Mouse (Mus musculus): ENCODE measurements around the gene Ccnjl. TPM values are rescaled to one million over a fixed set of nuclear protein-coding genes. Genes with fewer than 3 reads are reported as not detected.

The Ccnjl gene
- polyA plus RNA-seq, 1 experiment from 2014 or later: 11.0 TPM

DNA sequence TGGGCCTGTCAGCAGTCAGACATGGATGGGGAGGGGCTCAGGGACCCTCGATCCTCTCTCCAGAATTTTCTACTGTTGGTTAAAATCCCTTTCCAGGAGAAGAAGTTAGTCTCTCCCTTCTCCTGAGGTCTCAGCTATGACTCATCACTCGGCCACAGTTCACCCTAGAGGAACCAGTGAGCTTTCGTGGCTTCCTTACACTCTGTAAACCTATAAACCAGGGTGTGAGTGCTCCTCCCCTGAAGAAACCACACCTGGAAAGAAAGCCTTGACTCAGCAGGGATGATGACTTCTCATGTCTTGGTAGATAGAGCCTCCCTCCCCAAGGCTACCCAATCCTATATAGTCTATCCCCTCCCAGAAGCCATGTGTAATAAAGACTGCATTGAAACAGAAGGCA lies 23.2 kb downstream of the Ccnjl start:
- H3K4me3 ChIP-seq (replicated peaks): no peak overlapping the region
- no peaks in the 10 kb centered on the region for H3K27me3 ChIP-seq (replicated peaks)
- no peaks in the 10 kb centered on the region; the same call in 1 of the 2 replicates for H3K36me3 ChIP-seq
- ATAC-seq (ENCODE audit: low FRiP score): no peak
- H3K4me1 ChIP-seq: peaks cover 27% of the 10 kb centered on the region
- WGBS: 91% methylated on average over 3 of the region's 3 CpGs
- H3K9me3 ChIP-seq (replicated peaks): no peaks in the 10 kb centered on the region
- H3K27ac ChIP-seq (replicated peaks): no peak overlapping the region
- no peak overlapping the region for H3K4me2 ChIP-seq
- H3K9ac ChIP-seq (replicated peaks): no peak overlapping the region

DNA sequence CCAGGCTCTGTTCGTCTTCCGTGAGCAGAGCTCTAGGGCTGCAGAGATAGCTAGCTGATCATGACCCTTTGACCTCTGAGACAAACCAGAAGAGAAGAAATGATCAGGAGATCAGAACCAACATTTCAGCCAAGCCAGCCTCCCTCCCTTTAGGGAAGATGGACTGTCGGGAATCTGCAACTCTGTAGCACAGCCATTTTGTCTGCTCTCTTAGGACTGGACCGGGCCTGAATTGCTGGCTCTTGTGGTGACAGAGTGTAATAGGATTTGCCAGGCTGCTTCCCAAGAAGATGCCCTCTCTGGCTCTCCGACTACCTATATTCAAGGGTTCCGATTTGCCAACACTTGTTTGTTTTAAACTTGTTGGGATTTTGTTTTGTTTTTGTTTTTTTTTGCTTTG lies 24.1 kb downstream of the Ccnjl start:
- Histone ChIP-seq H3K27ac (replicated peaks) (no peak overlapping the region), H3K9me3 (replicated peaks) (no peaks in the 10 kb centered on the region), H3K4me2 (no peak overlapping the region), H3K27me3 (replicated peaks) (no peaks in the 10 kb centered on the region), H3K4me1 (peaks cover 27% of the 10 kb centered on the region), H3K36me3 (no peaks in the 10 kb centered on the region; the same call in 1 of the 2 replicates), H3K4me3 (replicated peaks) (no peak overlapping the region), H3K9ac (replicated peaks) (no peak overlapping the region)
- no peak for ATAC-seq (ENCODE audit: low FRiP score)
- 84% methylated on average over 6 of the region's 6 CpGs for WGBS

DNA sequence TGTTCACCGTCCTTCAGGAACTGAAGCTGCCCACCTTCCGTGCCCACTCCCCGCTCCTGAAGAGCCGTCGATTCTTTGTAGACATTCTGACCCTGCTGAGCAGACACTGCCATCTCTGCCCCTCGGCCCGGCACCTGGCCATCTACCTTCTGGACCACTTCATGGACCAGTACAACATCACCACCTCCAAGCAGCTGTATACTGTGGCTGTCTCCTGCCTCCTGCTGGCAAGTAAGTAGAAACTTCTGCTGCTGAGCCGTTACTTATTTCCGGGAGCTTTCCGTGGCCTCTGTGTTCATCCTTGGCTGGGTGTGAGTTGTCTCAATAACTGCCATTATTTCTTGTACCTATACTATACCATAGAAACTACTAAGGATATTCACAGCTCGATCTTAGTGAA lies 28.0 kb downstream of the Ccnjl start:
- peaks cover 4% of the 10 kb centered on the region; the same call in 1 of the 2 replicates for H3K36me3 ChIP-seq
- WGBS: 90% methylated on average over 11 of the region's 11 CpGs
- no peaks in the 10 kb centered on the region for H3K9me3 ChIP-seq (replicated peaks)
- H3K9ac ChIP-seq (replicated peaks): no peak overlapping the region
- no peak overlapping the region for H3K4me3 ChIP-seq (replicated peaks)
- no peak for ATAC-seq (ENCODE audit: low FRiP score)
- H3K27ac ChIP-seq (replicated peaks): no peak overlapping the region
- H3K27me3 ChIP-seq (replicated peaks): no peaks in the 10 kb centered on the region
- H3K4me2 ChIP-seq: no peak overlapping the region
- peaks cover 7% of the 10 kb centered on the region for H3K4me1 ChIP-seq

DNA sequence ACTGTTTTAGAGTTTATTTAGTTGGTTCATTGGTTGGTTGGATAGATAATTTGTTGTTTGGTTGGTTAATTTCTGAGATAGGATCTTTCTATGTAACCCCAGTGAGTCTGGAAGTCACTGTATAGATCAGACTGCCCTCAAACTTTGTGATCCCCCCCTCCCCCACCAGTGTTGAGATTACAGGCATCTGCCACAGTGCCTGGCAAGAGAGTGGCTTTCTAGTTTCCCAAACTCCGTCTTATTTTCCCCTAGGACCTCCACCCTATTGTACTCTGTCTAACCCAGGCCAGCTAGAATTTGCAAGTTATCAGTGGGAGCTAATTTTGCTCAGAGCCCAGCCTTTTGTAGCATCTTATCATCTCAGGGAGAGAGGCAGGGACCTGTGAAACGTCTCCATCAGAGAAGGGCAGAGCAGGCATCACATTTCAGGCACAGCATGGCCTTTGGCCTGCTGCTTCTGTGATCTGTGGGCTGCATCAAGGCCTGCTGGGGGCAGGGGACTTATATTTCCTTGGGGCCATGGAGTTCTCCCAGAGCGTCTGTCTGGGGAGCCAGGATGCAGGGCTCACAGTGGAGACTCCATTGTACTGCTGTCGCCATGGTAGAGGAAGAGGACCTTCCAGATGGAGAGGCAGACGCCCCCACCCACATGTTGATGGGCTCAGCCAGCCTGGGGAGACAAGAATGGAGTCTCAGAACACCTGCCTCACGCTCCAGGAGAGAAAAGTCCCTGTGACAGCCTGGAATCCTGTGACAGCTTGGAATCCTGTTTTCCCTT lies 31.1 kb downstream of the Ccnjl start:
- WGBS: 19% methylated on average over 5 of the region's 6 CpGs

DNA sequence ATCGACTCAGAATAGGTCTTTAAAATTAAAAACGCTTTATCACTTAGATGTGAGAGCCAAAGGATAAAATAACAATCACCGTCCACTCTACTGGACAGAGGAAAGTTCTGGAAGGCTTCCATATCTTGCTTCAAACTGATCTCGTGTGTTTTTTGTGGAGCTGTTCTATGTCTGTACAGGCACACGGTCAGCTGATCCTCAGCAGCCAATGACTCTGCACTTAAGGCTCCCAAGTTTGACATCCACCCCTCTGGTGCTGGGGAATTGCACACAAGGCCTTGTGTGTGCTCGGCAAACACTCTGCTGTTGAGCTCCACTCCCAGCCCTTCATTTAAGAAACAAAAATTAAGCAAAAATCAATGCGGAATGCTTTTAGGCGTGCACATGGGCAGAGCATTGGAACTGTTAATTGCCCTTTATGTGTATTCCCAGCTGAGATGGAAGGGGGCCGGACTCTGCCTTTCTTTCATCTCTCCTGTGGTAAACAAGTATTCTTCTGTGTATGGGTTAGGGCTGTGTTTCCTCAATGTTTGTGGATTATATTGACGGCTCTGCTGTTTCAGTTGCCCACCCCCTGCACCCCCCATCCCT lies 35.2 kb downstream of the Ccnjl start:
- Histone ChIP-seq H3K9me3 (replicated peaks) (no peaks in the 10 kb centered on the region), H3K27me3 (replicated peaks) (no peaks in the 10 kb centered on the region)
- no peak for ATAC-seq (ENCODE audit: low FRiP score)

More for the DNA sequence above, 31.1 kb downstream of the Ccnjl start:
- Histone ChIP-seq H3K4me3 (replicated peaks) (no peak overlapping the region), H3K9me3 (replicated peaks) (no peaks in the 10 kb centered on the region), H3K36me3 (peaks cover 4% of the 10 kb centered on the region; the same call in 1 of the 2 replicates), H3K27me3 (replicated peaks) (no peaks in the 10 kb centered on the region), H3K4me1 (peaks cover 8% of the 10 kb centered on the region; the same call in 1 of the 2 replicates), H3K4me2 (no peak overlapping the region), H3K9ac (replicated peaks) (no peak overlapping the region), H3K27ac (replicated peaks) (no peak overlapping the region)
- ATAC-seq (ENCODE audit: low FRiP score): no peak

DNA sequence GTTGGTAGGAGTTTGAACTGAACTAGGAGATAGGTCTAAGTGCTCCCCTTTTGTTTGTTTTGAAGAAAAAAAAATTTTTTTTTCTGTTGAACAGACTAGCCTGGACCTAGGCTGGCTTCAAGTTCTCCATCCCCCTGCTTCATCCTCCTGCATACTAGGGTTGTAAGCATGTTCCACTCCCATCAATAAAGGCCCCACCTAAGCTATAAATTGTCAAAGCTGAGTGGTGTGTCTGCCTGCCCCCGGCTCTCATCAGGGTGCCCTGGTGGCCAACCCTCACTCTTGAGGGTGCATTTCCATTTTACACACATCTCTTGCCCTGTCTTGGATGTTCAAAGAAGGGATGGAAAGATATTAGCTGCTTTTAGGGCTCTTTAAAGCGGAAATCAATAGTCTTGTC lies 36.8 kb downstream of the Ccnjl start:
- Histone ChIP-seq H3K4me1 (peaks cover 16% of the 10 kb centered on the region), H3K9me3 (replicated peaks) (no peaks in the 10 kb centered on the region), H3K36me3 (no peaks in the 10 kb centered on the region), H3K27me3 (replicated peaks) (no peaks in the 10 kb centered on the region), H3K27ac (replicated peaks) (no peak overlapping the region), H3K4me2 (peak overlapping the region; percentile 17; the same call in 1 of the 2 replicates), H3K9ac (replicated peaks) (no peak overlapping the region), H3K4me3 (replicated peaks) (no peak overlapping the region)
- no peak for ATAC-seq (ENCODE audit: low FRiP score)
- 29% methylated on average over 2 of the region's 2 CpGs for WGBS

More for the DNA sequence above, 35.2 kb downstream of the Ccnjl start:
- Histone ChIP-seq H3K4me3 (replicated peaks) (no peak overlapping the region), H3K27ac (replicated peaks) (no peak overlapping the region), H3K36me3 (no peaks in the 10 kb centered on the region), H3K4me1 (peaks cover 21% of the 10 kb centered on the region), H3K9ac (replicated peaks) (no peak overlapping the region), H3K4me2 (no peak overlapping the region)
- 64% methylated on average over 10 of the region's 10 CpGs for WGBS

DNA sequence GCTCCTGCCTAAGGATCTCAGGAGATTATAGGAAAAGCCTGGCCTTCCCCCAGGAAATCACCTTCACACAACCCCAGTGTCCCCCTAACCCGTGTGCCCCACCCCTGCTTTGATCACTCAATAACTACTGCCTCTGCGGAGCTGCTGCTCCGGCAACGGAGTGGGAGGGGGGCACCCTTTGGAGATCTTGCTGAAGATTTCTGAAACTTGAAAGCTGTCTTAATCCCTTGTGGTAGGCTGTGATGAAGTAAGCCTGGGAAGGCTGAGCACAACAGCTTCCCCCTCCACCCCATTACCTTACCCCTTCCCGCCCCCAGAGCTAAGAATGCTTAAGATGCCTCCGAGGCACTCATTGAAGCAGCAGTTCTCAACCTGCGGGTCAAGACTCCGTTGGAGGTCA lies 37.3 kb downstream of the Ccnjl start:
- Histone ChIP-seq H3K9ac (replicated peaks) (no peak overlapping the region), H3K4me3 (replicated peaks) (no peak overlapping the region), H3K4me2 (peak overlapping the region; percentile 17; the same call in 1 of the 2 replicates), H3K9me3 (replicated peaks) (no peaks in the 10 kb centered on the region), H3K4me1 (peaks cover 16% of the 10 kb centered on the region), H3K36me3 (no peaks in the 10 kb centered on the region), H3K27me3 (replicated peaks) (no peaks in the 10 kb centered on the region), H3K27ac (replicated peaks) (no peak overlapping the region)
- WGBS: 22% methylated on average over 8 of the region's 8 CpGs
- ATAC-seq (ENCODE audit: low FRiP score): no peak

DNA sequence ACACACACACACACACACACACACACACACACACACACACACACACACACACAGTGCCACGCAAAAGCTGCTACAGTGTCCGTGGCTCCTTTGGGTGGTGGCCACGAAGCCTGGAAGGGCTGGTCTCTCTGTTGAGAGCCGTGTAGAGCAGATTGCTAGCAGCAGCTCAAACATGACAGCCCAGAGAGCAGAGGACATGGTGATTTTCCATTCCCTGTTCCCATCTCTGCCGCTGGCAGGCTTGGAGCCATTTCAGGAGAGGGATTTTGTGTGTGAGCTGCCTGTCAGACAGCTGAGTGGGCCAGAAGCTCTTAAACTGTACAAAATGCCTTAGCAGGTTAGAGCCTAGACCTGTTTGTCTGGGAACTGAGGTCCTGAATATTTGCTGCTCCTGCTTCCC lies 38.1 kb downstream of the Ccnjl start:
- H3K27me3 ChIP-seq (replicated peaks): no peaks in the 10 kb centered on the region
- H3K4me3 ChIP-seq (replicated peaks): no peak overlapping the region
- no peaks in the 10 kb centered on the region for H3K36me3 ChIP-seq
- no peak overlapping the region for H3K4me2 ChIP-seq
- H3K4me1 ChIP-seq: peaks cover 16% of the 10 kb centered on the region
- WGBS: 79% methylated on average over 5 of the region's 5 CpGs
- H3K9me3 ChIP-seq (replicated peaks): no peaks in the 10 kb centered on the region
- no peak overlapping the region for H3K9ac ChIP-seq (replicated peaks)
- no peak for ATAC-seq (ENCODE audit: low FRiP score)
- peak overlapping the region; percentile 23; the same call in 1 of the 2 replicates for H3K27ac ChIP-seq (replicated peaks)

DNA sequence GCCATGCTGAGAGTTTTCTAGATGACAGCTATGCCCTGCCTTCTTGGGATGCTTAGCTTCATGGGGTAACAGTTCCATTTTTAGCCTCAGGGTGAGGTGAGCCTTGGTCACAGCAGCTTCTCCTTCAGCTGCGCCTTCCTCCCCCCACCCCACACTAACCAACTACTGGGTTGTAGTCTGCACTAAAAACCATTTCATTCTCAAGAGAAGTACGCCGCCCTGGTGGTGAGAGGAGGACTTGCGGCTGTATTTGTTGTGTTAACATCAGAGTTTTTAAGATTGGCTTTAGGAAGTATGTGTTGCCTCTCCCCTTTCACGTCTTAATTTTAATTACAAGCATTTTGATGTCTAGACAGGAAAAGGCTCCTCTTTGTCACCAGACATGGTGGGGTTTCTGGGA lies 39.7 kb downstream of the Ccnjl start:
- Histone ChIP-seq H3K9me3 (replicated peaks) (no peaks in the 10 kb centered on the region), H3K27ac (replicated peaks) (no peak overlapping the region), H3K4me1 (peaks cover 16% of the 10 kb centered on the region), H3K9ac (replicated peaks) (no peak overlapping the region), H3K4me2 (no peak overlapping the region), H3K36me3 (no peaks in the 10 kb centered on the region), H3K27me3 (replicated peaks) (no peaks in the 10 kb centered on the region), H3K4me3 (replicated peaks) (no peak overlapping the region)
- no peak for ATAC-seq (ENCODE audit: low FRiP score)
- WGBS: 72% methylated on average over 5 of the region's 5 CpGs

DNA sequence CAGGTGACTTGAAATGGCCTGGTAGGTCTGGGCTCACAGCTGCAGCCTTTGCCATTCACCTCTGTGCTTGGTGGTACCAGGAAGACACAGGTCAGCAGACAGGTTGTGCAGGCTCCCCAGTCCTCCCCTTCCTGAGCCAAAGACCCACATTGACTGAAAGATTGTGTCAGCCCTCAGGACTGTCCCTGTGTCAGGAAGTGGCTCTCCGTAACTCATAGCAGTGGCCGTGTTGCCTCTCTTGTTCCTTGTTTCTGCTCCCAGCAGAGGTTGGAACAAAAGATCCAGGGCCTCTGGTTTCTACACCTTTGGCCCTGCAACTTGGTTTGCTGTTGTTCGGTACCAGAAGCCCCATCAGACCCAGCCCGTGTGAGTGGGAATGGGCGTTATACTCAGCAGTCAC lies 40.6 kb downstream of the Ccnjl start:
- no peak for ATAC-seq (ENCODE audit: low FRiP score)
- no peaks in the 10 kb centered on the region for H3K36me3 ChIP-seq
- H3K9ac ChIP-seq (replicated peaks): no peak overlapping the region
- H3K27me3 ChIP-seq (replicated peaks): no peaks in the 10 kb centered on the region
- peak overlapping the region; percentile 23; the same call in 1 of the 2 replicates for H3K27ac ChIP-seq (replicated peaks)
- no peak overlapping the region for H3K4me3 ChIP-seq (replicated peaks)
- WGBS: 82% methylated on average over 5 of the region's 5 CpGs
- no peaks in the 10 kb centered on the region for H3K9me3 ChIP-seq (replicated peaks)
- no peak overlapping the region for H3K4me2 ChIP-seq
- peaks cover 12% of the 10 kb centered on the region for H3K4me1 ChIP-seq

DNA sequence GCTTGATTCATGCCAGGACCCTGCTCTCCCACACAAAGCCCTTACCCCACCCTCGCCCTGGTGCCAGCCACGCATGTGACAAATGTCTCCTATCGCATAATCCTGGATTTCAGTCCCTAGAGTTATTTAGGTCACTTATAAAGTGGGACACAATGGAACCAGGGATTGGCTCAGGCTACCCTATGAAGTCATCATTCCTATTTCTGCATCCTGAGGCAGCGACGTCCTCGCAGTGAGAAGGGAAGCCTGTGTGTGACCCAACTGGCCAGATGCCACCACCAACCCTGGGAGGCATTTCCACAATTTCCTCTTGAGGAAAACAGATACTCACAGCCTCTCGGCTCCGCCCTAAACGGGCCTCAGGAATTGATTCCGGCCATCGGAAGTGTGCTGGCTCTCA lies 41.0 kb downstream of the Ccnjl start:
- Histone ChIP-seq H3K36me3 (no peaks in the 10 kb centered on the region), H3K27ac (replicated peaks) (peak overlapping the region; percentile 39; the same call in 1 of the 2 replicates), H3K9ac (replicated peaks) (no peak overlapping the region), H3K4me3 (replicated peaks) (no peak overlapping the region), H3K4me1 (peaks cover 12% of the 10 kb centered on the region), H3K9me3 (replicated peaks) (no peaks in the 10 kb centered on the region), H3K4me2 (no peak overlapping the region), H3K27me3 (replicated peaks) (no peaks in the 10 kb centered on the region)
- ATAC-seq (ENCODE audit: low FRiP score): no peak
- 67% methylated on average over 11 of the region's 11 CpGs for WGBS

DNA sequence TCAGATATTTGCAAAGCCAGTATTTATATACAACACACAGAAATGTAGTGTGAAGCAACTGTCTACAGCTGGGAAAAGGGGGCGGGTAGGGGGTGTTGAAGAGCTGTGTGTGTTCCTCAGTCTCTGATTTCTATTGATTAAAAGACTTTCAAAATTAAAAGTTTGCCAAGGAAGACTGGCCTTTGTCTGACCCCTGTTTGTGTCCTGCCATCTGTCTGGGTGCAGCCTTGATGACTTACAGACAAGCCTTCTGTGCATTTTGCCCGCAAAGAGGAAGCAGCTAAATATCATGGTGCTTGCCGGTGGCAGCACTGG lies 46.4 kb downstream of the Ccnjl start:
- Histone ChIP-seq H3K27ac (replicated peaks) (peak overlapping the region; percentile 42; the same call in 1 of the 2 replicates), H3K36me3 (0 out of 2 replicates have a peak, but pooled peaks cover 1% of the 10 kb centered on the region), H3K27me3 (replicated peaks) (no peaks in the 10 kb centered on the region), H3K9me3 (replicated peaks) (no peaks in the 10 kb centered on the region), H3K4me3 (replicated peaks) (no peak overlapping the region), H3K4me2 (peak overlapping the region; percentile 0; the same call in 1 of the 2 replicates), H3K9ac (replicated peaks) (no peak overlapping the region), H3K4me1 (peaks cover 10% of the 10 kb centered on the region)
- 26% methylated on average over 3 of the region's 3 CpGs for WGBS
- ATAC-seq (ENCODE audit: low FRiP score): no peak
